Mouse (Mus musculus) thymus, postnatal 4 days (tissue): ENCODE measurements around the gene Ywhah.

Source experiments
- DNase-seq: peaks from one replicate; pipeline ENCODE4 v3.0.0; 2021

The Ywhah gene

DNA sequence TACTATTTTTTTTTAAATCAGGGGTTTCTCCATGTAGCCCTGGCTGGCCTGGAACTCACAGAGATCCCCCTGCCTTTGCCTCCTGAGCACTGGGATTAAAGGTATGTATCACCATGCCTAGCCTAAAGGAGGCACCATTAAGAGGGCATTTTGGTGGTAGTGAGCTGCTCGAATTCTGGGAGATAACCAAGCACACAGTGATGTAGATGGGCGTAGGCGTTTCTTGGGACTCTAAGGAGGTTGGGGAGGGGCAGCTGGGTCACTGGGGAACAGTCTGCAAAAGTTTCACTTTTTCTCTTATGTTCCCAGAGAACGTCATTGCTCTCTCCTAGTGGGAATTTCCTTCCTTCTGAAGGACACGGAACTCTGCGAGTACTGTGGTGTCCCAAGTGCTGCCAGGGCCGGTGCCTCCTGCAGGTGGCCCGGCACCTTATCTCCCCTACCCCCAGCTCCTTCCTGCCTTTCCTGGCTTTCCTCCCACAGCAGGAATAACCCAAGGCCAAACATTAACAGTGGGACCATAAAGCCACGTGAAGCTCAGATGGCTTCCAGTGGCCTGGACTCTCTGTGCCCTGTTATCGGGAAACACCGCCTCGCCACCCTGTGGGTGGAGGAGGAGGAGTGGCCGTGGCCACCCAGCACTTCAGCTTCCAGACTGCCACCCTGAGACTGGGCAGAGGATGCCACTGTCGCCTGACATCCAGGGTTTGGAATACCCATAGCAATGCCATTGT is 34.4 kb downstream of the Ywhah start:
- DNase-seq, result no peak

DNA sequence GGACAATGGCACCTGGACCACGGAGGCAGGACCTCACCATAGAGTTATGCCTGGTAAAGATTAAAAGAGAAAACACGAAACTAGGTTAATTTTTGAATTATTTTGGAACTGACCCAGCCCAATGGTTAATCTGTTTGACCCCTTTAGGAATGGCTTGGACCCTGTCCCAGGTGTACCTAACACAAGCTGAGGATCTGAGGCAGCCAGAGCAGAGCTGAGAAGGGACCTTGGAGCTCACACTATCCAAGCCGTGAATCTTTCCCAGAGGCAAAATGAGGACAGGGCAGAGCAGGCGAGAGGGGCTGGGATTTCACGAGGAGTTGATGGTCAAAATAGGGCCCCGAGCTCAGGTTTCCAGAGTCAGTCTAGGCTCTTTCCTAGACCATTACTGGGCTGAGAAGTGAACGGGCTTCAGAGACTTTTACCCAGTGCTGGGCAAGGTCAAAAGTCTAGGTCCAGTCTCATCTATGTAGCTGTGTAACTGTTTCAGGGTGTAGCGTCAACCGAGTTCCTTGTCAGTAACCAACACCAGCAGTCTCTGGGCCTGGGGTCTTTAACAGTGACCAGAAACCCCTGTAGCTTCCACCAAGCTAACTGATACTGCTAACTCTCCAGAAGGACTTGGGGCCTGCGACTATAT is 37.6 kb downstream of the Ywhah start:
- DNase-seq, result no peak

DNA sequence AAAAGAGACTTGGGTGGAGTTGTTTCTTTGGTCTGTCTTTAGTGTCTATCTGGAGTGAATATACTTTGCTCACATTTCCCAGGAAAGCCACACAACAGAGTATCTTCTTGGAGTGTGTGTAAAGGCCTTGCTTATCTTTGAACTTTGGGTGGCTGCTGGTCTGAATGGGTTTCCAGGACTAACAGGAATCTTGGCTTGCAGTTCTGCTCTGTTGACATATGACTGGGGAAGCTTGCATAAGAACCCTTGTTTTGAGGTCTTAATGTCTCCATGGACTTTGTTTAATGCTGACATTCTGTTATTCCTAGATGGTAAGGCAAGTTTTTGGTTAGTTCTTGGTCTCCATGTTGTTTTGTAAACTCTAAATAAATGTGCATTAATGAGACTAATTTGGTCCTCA is 51.5 kb downstream of the Ywhah start:
- DNase-seq, result no peak

DNA sequence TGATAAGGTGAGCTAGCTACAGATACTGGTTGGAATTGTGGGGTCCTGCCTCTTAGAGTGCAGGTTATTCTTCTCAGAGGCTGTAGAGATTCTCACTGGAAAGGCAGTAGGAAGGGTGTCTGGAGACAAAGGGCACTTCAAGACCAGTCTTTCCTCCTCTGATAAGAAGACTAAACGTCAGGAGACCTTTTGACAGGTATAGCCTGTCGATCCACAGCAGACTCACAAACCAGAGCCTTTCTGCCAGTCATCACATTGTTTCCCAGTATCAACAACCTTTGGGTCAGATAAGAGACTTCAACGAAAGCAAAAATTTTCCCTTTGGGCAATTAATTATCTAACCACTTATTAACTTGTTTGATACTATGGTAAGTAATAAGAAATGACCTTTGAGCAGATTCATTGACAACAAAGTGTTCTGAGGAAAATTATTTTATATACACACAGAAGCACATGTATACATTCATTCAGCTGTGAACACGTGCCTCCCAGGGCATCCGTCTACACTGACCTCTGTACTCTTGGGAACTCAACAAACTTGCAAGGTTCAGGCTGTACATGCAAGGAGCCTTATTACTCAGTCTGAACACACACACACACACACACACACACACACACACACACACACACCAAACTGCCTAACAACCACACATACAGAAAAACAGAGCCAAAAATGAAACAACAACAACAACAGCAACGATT is 58.0 kb downstream of the Ywhah start:
- DNase-seq, result no peak
